Mouse (Mus musculus): ENCODE measurements around the gene Rtn4rl2. TPM values are rescaled to one million over a fixed set of nuclear protein-coding genes. Genes with fewer than 3 reads are reported as not detected.

Gene Rtn4rl2
- polyA plus RNA-seq, 1 experiment from 2014 or later, result 2.4 TPM

DNA sequence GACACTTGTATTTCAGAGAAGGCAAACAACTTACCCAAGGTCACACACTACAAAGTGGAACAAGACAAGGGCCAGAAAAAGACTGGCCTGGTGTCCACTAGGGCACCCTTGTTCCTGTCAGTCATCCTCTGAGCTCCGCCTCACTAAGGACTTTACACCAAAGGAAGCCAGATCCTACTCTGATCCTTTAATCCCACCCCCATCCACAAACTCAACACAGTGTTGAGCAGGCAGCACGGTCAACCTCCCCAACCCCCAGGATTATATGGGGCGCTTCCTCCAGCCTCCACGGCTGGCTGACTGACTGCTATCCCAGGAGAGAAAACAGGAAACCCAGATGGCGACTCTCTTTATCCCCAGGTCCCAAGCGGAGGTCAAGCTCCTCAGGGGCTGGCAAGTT, 3.4 kb downstream of the Rtn4rl2 start:
- Histone ChIP-seq H3K9me3 (replicated peaks; ENCODE audit: control insufficient read depth, low read length) (no peaks in the 10 kb centered on the region), H3K4me3 (ENCODE audit: low read depth, low read length) (peak overlapping the region; percentile 3; the same call in 1 of the 2 replicates), H3K27me3 (ENCODE audit: control insufficient read depth, insufficient read depth, low read length) (peaks cover 56% of the 10 kb centered on the region), H3K27ac (replicated peaks; ENCODE audit: low read depth, low read length) (no peak overlapping the region), H3K4me1 (ENCODE audit: control insufficient read depth, insufficient read depth, low read length) (peaks cover 8% of the 10 kb centered on the region), H3K4me2 (ENCODE audit: low read depth, low read length) (peak overlapping the region; percentile 40), H3K36me3 (replicated peaks; ENCODE audit: control insufficient read depth, insufficient read depth, low read depth, low read length) (no peaks in the 10 kb centered on the region), H3K9ac (replicated peaks; ENCODE audit: low read length) (no peak overlapping the region)
- DNase-seq (ENCODE audit: low spot score) (no peak), ATAC-seq (replicated peaks; ENCODE audit: insufficient number of reproducible peaks, low FRiP score, low TSS enrichment, low read depth) (peak; percentile 27; the same call in 1 of the 2 replicates)
- under 1% methylated on average over 6 of the region's 6 CpGs for WGBS

DNA sequence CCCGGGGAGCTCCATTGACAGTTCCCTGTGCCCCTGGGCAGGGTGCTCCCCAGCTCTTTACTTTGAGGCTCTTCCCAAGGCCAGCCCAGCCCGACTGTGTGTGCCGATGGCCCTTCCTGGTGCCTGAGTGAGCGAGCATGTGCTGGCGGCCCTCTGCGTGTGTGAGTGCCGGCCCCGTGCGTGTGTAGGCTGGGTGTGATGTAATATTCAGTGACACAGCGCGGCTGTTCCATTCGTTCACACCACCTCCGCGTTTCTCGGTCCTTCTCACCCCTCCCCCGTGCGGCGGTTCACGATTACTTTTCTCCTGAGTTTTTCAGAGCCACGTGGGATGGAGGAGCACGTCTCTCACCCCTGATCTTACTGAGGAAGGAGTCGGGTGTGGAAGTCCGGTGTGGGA, 3.9 kb downstream of the Rtn4rl2 start:
- Histone ChIP-seq H3K9me3 (replicated peaks; ENCODE audit: control insufficient read depth, low read length) (no peaks in the 10 kb centered on the region), H3K4me2 (ENCODE audit: low read depth, low read length) (peak overlapping the region; percentile 40), H3K27ac (replicated peaks; ENCODE audit: low read depth, low read length) (no peak overlapping the region), H3K4me3 (ENCODE audit: low read depth, low read length) (no peak overlapping the region), H3K36me3 (replicated peaks; ENCODE audit: control insufficient read depth, insufficient read depth, low read depth, low read length) (no peaks in the 10 kb centered on the region), H3K9ac (replicated peaks; ENCODE audit: low read length) (no peak overlapping the region), H3K4me1 (ENCODE audit: control insufficient read depth, insufficient read depth, low read length) (peaks cover 3% of the 10 kb centered on the region), H3K27me3 (ENCODE audit: control insufficient read depth, insufficient read depth, low read length) (peaks cover 51% of the 10 kb centered on the region)
- DNase-seq (ENCODE audit: low spot score) (no peak), ATAC-seq (replicated peaks; ENCODE audit: insufficient number of reproducible peaks, low FRiP score, low TSS enrichment, low read depth) (no peak)
- 5% methylated on average over 23 of the region's 23 CpGs for WGBS

DNA sequence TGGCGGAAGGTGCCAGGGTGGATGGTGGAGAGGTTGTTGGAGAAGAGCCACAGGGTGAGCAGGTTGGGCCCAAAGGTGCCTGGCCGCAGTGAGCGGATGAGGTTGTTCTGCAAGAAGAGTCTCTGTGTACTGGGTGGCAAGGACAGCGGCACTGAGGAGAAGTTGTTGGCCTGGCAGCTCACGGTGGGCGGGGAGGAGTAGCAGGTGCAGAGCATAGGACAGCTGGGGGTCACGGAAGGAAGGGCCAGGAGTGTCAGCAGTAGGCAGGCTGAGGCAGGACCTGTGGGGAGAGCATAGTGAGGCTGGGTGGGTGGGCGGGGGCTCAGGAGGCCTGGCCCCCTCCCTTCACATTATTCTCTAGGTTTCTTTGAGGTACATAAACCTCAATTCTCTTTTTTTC, 5.9 kb downstream of the Rtn4rl2 start:
- Histone ChIP-seq H3K27me3 (ENCODE audit: control insufficient read depth, insufficient read depth, low read length) (peaks cover 31% of the 10 kb centered on the region), H3K4me3 (ENCODE audit: low read depth, low read length) (no peak overlapping the region), H3K9ac (replicated peaks; ENCODE audit: low read length) (no peak overlapping the region), H3K9me3 (replicated peaks; ENCODE audit: control insufficient read depth, low read length) (no peaks in the 10 kb centered on the region), H3K36me3 (replicated peaks; ENCODE audit: control insufficient read depth, insufficient read depth, low read depth, low read length) (no peaks in the 10 kb centered on the region), H3K27ac (replicated peaks; ENCODE audit: low read depth, low read length) (no peak overlapping the region), H3K4me2 (ENCODE audit: low read depth, low read length) (no peak overlapping the region), H3K4me1 (ENCODE audit: control insufficient read depth, insufficient read depth, low read length) (no peaks in the 10 kb centered on the region; the same call in 1 of the 2 replicates)
- WGBS, result 76% methylated on average over 8 of the region's 8 CpGs
- no peak for DNase-seq (ENCODE audit: low spot score)
- ATAC-seq (replicated peaks; ENCODE audit: insufficient number of reproducible peaks, low FRiP score, low TSS enrichment, low read depth), result no peak

DNA sequence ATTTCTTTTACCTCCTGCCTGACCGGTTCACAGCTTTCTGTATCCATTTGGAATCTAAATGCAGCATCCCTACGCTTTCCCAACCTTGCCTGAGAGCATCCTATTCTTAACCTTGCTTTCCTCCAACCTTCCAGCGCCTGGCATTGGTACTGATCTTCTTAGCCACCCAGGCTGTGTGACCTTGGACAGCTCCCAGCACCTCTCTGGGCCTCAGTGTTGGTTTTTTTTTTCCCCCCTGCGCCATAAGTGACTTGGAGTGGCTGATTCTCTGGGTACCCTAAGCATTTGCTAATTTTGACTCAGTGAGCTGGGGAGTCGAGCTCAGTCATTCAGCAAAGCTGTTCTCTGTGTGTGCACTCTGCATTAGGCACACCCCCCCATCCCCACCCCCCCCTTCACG, 10.7 kb downstream of the Rtn4rl2 start:
- Histone ChIP-seq H3K4me3 (ENCODE audit: low read depth, low read length) (no peak overlapping the region), H3K4me2 (ENCODE audit: low read depth, low read length) (no peak overlapping the region), H3K9me3 (replicated peaks; ENCODE audit: control insufficient read depth, low read length) (no peaks in the 10 kb centered on the region; the same call in 1 of the 2 replicates), H3K4me1 (ENCODE audit: control insufficient read depth, insufficient read depth, low read length) (peaks cover 4% of the 10 kb centered on the region; the same call in 1 of the 2 replicates), H3K9ac (replicated peaks; ENCODE audit: low read length) (no peak overlapping the region), H3K27me3 (ENCODE audit: control insufficient read depth, insufficient read depth, low read length) (peaks cover 40% of the 10 kb centered on the region), H3K27ac (replicated peaks; ENCODE audit: low read depth, low read length) (no peak overlapping the region), H3K36me3 (replicated peaks; ENCODE audit: control insufficient read depth, insufficient read depth, low read depth, low read length) (no peaks in the 10 kb centered on the region)
- DNase-seq (ENCODE audit: low spot score), result no peak
- WGBS, result 51% methylated on average over 6 of the region's 6 CpGs
- no peak for ATAC-seq (replicated peaks; ENCODE audit: insufficient number of reproducible peaks, low FRiP score, low TSS enrichment, low read depth)

DNA sequence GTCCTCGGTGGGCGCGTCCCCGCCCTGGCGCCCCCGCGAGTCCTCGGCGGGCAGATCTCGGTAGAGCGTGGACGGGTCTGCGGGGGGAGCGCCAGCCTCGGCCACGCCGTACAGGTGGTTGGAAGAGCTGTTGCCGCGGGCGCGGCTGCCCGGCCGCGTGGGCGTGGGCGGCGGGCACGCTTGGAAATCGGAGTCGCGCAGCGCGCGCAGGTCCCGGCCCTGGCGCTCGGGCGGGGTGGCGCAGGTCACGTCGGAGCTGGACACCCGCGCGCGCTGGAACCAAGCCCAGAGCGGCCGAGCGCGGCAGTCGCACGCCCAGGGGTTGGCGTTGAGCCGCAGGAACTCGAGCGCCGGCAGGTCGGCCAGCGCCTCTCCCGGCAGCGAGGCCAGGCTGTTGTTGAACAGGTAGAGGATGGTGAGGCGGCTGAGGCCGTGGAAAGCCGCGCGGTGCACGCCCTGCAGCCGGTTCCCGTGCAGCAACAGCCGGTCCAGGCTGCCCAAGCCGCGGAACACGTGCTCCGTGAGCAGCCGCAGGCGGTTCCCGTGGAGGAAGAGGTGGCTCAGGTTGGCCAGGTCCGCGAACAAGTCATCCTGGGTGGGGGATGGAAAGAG, 14.3 kb downstream of the Rtn4rl2 start:
- peak overlapping the region; percentile 46 for H3K4me3 ChIP-seq (ENCODE audit: low read depth, low read length)
- DNase-seq (ENCODE audit: low spot score) (peak; percentile 38), ATAC-seq (replicated peaks; ENCODE audit: insufficient number of reproducible peaks, low FRiP score, low TSS enrichment, low read depth) (peak; percentile 20; the same call in 1 of the 2 replicates)
- WGBS, result 1% methylated on average over 74 of the region's 78 CpGs
- no peak overlapping the region for H3K27ac ChIP-seq (replicated peaks; ENCODE audit: low read depth, low read length)
- H3K36me3 ChIP-seq (replicated peaks; ENCODE audit: control insufficient read depth, insufficient read depth, low read depth, low read length), result no peaks in the 10 kb centered on the region
- peak overlapping the region; percentile 39 for H3K9ac ChIP-seq (replicated peaks; ENCODE audit: low read length)
- peaks cover 4% of the 10 kb centered on the region; the same call in 1 of the 2 replicates for H3K4me1 ChIP-seq (ENCODE audit: control insufficient read depth, insufficient read depth, low read length)
- H3K4me2 ChIP-seq (ENCODE audit: low read depth, low read length), result peak overlapping the region; percentile 88
- peaks cover 59% of the 10 kb centered on the region for H3K27me3 ChIP-seq (ENCODE audit: control insufficient read depth, insufficient read depth, low read length)
- H3K9me3 ChIP-seq (replicated peaks; ENCODE audit: control insufficient read depth, low read length), result no peaks in the 10 kb centered on the region; the same call in 1 of the 2 replicates

DNA sequence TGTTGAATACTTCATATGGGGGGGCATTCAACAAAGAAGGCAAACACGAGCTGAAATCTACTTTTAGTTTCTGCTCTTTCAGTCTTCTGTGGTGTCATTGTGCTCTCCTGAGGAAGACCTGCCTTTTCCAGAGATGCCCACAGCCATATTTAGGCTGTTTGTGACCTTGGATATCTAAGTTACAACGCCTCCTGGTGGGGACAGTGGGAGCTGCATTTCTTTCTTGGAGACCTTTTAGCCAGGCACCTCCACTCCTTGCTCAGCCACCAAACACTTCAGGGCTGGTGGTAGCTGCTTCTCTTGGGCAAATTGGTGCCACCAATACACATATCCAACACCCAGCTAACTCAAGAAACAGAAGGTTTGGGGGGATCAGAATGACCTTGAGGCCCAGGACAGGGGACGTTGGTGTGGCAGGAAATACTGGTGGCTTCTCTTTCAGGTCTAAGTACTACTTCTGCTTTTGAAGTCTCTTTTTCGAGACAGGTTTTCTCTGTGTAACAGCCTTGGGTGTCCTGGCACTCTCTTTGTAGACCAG, 15.8 kb downstream of the Rtn4rl2 start:
- DNase-seq (ENCODE audit: low spot score) (no peak), ATAC-seq (replicated peaks; ENCODE audit: insufficient number of reproducible peaks, low FRiP score, low TSS enrichment, low read depth) (no peak)
- no peak overlapping the region for H3K27ac ChIP-seq (replicated peaks; ENCODE audit: low read depth, low read length)
- H3K9me3 ChIP-seq (replicated peaks; ENCODE audit: control insufficient read depth, low read length), result no peaks in the 10 kb centered on the region; the same call in 1 of the 2 replicates
- H3K9ac ChIP-seq (replicated peaks; ENCODE audit: low read length), result no peak overlapping the region
- no peak overlapping the region for H3K4me2 ChIP-seq (ENCODE audit: low read depth, low read length)
- H3K27me3 ChIP-seq (ENCODE audit: control insufficient read depth, insufficient read depth, low read length), result peaks cover 73% of the 10 kb centered on the region
- H3K4me3 ChIP-seq (ENCODE audit: low read depth, low read length), result no peak overlapping the region
- no peaks in the 10 kb centered on the region for H3K36me3 ChIP-seq (replicated peaks; ENCODE audit: control insufficient read depth, insufficient read depth, low read depth, low read length)
- H3K4me1 ChIP-seq (ENCODE audit: control insufficient read depth, insufficient read depth, low read length), result peaks cover 7% of the 10 kb centered on the region
- WGBS, result 62% methylated on average over 4 of the region's 4 CpGs

DNA sequence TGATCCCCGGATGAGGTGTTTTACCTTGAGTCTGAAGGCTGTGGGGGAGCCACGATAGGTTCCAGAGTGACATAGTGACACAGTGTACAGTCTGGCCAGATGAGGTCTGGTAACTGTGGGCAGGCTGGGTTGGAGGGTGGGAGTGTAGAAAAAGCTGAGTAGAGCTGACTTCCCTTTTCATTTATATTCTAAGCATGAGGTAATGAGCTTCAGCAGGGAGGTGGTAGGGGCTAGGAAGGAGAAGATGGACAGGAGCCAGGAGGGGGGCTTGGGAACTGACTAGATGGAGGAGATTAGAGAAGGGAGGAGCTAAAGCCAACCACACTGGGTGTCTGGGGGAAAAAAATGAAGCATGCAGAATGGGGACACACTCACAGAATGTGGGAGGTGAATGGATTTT, 17.5 kb downstream of the Rtn4rl2 start:
- H3K9ac ChIP-seq (replicated peaks; ENCODE audit: low read length), result no peak overlapping the region
- H3K4me3 ChIP-seq (ENCODE audit: low read depth, low read length), result no peak overlapping the region
- H3K4me1 ChIP-seq (ENCODE audit: control insufficient read depth, insufficient read depth, low read length), result peaks cover 7% of the 10 kb centered on the region
- ATAC-seq (replicated peaks; ENCODE audit: insufficient number of reproducible peaks, low FRiP score, low TSS enrichment, low read depth) (no peak), DNase-seq (ENCODE audit: low spot score) (no peak)
- H3K27me3 ChIP-seq (ENCODE audit: control insufficient read depth, insufficient read depth, low read length), result peaks cover 62% of the 10 kb centered on the region
- 73% methylated on average over 2 of the region's 2 CpGs for WGBS
- H3K4me2 ChIP-seq (ENCODE audit: low read depth, low read length), result no peak overlapping the region
- no peaks in the 10 kb centered on the region; the same call in 1 of the 2 replicates for H3K9me3 ChIP-seq (replicated peaks; ENCODE audit: control insufficient read depth, low read length)
- no peak overlapping the region for H3K27ac ChIP-seq (replicated peaks; ENCODE audit: low read depth, low read length)
- no peaks in the 10 kb centered on the region for H3K36me3 ChIP-seq (replicated peaks; ENCODE audit: control insufficient read depth, insufficient read depth, low read depth, low read length)

DNA sequence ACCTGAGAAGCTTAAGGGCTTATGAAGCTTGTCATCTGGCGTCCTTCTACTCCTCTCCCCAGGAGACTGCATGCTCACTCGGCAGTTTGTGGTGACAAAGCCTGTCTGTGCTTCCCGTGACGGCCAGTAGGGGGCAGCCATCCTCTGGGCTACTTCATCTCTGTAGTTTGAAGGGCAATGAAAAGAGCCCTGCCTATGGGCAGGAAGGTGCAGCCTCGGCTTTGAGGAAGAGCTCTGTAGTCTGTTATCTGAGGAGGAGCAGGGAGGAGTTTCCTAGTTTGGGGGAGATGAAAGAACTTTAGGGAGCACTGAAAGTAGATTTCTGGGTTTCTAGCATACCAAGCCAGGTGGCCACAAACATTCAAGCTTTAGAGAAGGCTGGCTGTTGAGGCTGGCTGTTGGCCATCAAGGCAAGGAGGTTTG, 18.0 kb downstream of the Rtn4rl2 start:
- no peak for ATAC-seq (replicated peaks; ENCODE audit: insufficient number of reproducible peaks, low FRiP score, low TSS enrichment, low read depth)

More for the DNA sequence above, 18.0 kb downstream of the Rtn4rl2 start:
- H3K27ac ChIP-seq (replicated peaks; ENCODE audit: low read depth, low read length), result no peak overlapping the region
- DNase-seq (ENCODE audit: low spot score), result peak; percentile 76
- H3K9me3 ChIP-seq (replicated peaks; ENCODE audit: control insufficient read depth, low read length), result no peaks in the 10 kb centered on the region; the same call in 1 of the 2 replicates
- H3K27me3 ChIP-seq (ENCODE audit: control insufficient read depth, insufficient read depth, low read length), result peaks cover 58% of the 10 kb centered on the region
- no peaks in the 10 kb centered on the region for H3K36me3 ChIP-seq (replicated peaks; ENCODE audit: control insufficient read depth, insufficient read depth, low read depth, low read length)
- peaks cover 7% of the 10 kb centered on the region for H3K4me1 ChIP-seq (ENCODE audit: control insufficient read depth, insufficient read depth, low read length)
- 6% methylated on average over 5 of the region's 5 CpGs for WGBS
- no peak overlapping the region for H3K4me2 ChIP-seq (ENCODE audit: low read depth, low read length)
- H3K9ac ChIP-seq (replicated peaks; ENCODE audit: low read length), result no peak overlapping the region
- no peak overlapping the region for H3K4me3 ChIP-seq (ENCODE audit: low read depth, low read length)
